In genomic region chr13:108622681-108623080, GRCm38 (mm10) we compare ENCODE assay signal across 25 mouse cellular contexts.
A peak's percentile ranks its signal among the peaks of the same experiment; 100 is the strongest.
DNase-seq lines count a peak whose midpoint lies in the region; ATAC-seq and TF ChIP-seq lines count a peak whose summit lies in the region.
"Had no signal": no experiment of that assay in that cellular context is flagged by ENCODE, and none has a peak within 500 bp of the region (broad histone marks: within the 10 kb centered on the region; RNA-seq: fewer than 3 reads in every experiment).

No protein-coding gene starts in this region.

- no peaks in the 10 kb centered on the region for H3K36me3 ChIP-seq in embryonic facial prominence, embryonic 14.5 days (ENCODE audit: control insufficient read depth, insufficient read depth, low read length)
- H3K36me3 ChIP-seq in embryonic facial prominence, embryonic 10.5 days (replicated peaks): no peaks in the 10 kb centered on the region
- no peaks in the 10 kb centered on the region for H3K36me3 ChIP-seq in kidney, postnatal 0 days (ENCODE audit: insufficient read depth, low read length)
- no peaks in the 10 kb centered on the region for H3K36me3 ChIP-seq in limb, embryonic 15.5 days
- H3K36me3 ChIP-seq: embryonic facial prominence, embryonic 12.5 days; G1E; heart, embryonic 13.5 days; hindbrain, embryonic 15.5 days had no signal

- H3K4me1 ChIP-seq in embryonic facial prominence, embryonic 14.5 days (ENCODE audit: control insufficient read depth, insufficient read depth, low read length): no peaks in the 10 kb centered on the region
- no peaks in the 10 kb centered on the region for H3K4me1 ChIP-seq in embryonic facial prominence, embryonic 10.5 days
- H3K4me1 ChIP-seq in kidney, postnatal 0 days (replicated peaks; ENCODE audit: insufficient read depth, low read length): no peaks in the 10 kb centered on the region
- 0 out of 2 replicates have a peak, but pooled peaks cover 8% of the 10 kb centered on the region for H3K4me1 ChIP-seq in limb, embryonic 15.5 days
- H3K4me1 ChIP-seq: embryonic facial prominence, embryonic 12.5 days; forebrain, embryonic 13.5 days; heart, embryonic 13.5 days; hindbrain, embryonic 15.5 days had no signal

- H3K4me2 ChIP-seq in embryonic facial prominence, embryonic 14.5 days (ENCODE audit: low read depth, low read length): no peak overlapping the region
- no peak overlapping the region for H3K4me2 ChIP-seq in kidney, postnatal 0 days (ENCODE audit: low read length)
- no peak overlapping the region for H3K4me2 ChIP-seq in limb, embryonic 15.5 days
- H3K4me2 ChIP-seq: embryonic facial prominence, embryonic 12.5 days; forebrain, embryonic 13.5 days; heart, embryonic 13.5 days; hindbrain, embryonic 15.5 days had no signal

- H3K4me3 ChIP-seq in embryonic facial prominence, embryonic 14.5 days (ENCODE audit: low read depth, low read length): no peak overlapping the region
- no peak overlapping the region for H3K4me3 ChIP-seq in embryonic facial prominence, embryonic 10.5 days
- no peak overlapping the region for H3K4me3 ChIP-seq in kidney, postnatal 0 days (replicated peaks; ENCODE audit: low read depth, low read length)
- no peak overlapping the region for H3K4me3 ChIP-seq in limb, embryonic 15.5 days
- H3K4me3 ChIP-seq: embryonic facial prominence, embryonic 12.5 days; forebrain, embryonic 13.5 days; heart, embryonic 13.5 days; hindbrain, embryonic 15.5 days had no signal

- H3K9me3 ChIP-seq in embryonic facial prominence, embryonic 14.5 days (ENCODE audit: control insufficient read depth, low read length): no peaks in the 10 kb centered on the region
- no peaks in the 10 kb centered on the region for H3K9me3 ChIP-seq in embryonic facial prominence, embryonic 10.5 days
- no peaks in the 10 kb centered on the region for H3K9me3 ChIP-seq in kidney, postnatal 0 days (replicated peaks; ENCODE audit: low read length)
- no peaks in the 10 kb centered on the region for H3K9me3 ChIP-seq in limb, embryonic 15.5 days
- H3K9me3 ChIP-seq: embryonic facial prominence, embryonic 12.5 days; forebrain, embryonic 13.5 days; G1E; hindbrain, embryonic 15.5 days had no signal

- no peak overlapping the region for H3K27ac ChIP-seq in embryonic facial prominence, embryonic 14.5 days (replicated peaks; ENCODE audit: low read depth, low read length)
- H3K27ac ChIP-seq in embryonic facial prominence, embryonic 10.5 days (replicated peaks): no peak overlapping the region
- H3K27ac ChIP-seq in kidney, postnatal 0 days: 0 out of 2 replicates have a peak overlapping the region, but pooled peaks have one; percentile 25
- H3K27ac ChIP-seq in limb, embryonic 15.5 days: 0 out of 2 replicates have a peak overlapping the region, but pooled peaks have one; percentile 17
- H3K27ac ChIP-seq: embryonic facial prominence, embryonic 12.5 days; forebrain, embryonic 13.5 days; heart, embryonic 13.5 days; hindbrain, embryonic 15.5 days had no signal

- no peak for ATAC-seq in embryonic facial prominence, embryonic 14.5 days (ENCODE audit: low read depth)
- ATAC-seq in kidney, postnatal 0 days (replicated peaks; ENCODE audit: low FRiP score, low read depth): no peak
- ATAC-seq in limb, embryonic 15.5 days (ENCODE audit: insufficient number of reproducible peaks, low FRiP score, low TSS enrichment, low read depth): no peak
- ATAC-seq in inflammation-experienced regulatory T-cells, adult 6 months: no peak
- ATAC-seq: activated CD4-positive, CD25-positive, alpha-beta regulatory T cell, adult 4 months; CD4-positive, CD25-positive, alpha-beta regulatory T cell, adult 4 months; forebrain, embryonic 13.5 days; forebrain, postnatal 0 days had no signal

- H3K27me3 ChIP-seq in embryonic facial prominence, embryonic 14.5 days (replicated peaks; ENCODE audit: control insufficient read depth, insufficient read depth, low read length): no peaks in the 10 kb centered on the region
- no peaks in the 10 kb centered on the region for H3K27me3 ChIP-seq in embryonic facial prominence, embryonic 10.5 days (replicated peaks; ENCODE audit: low read depth, poor library complexity, severe bottlenecking)
- no peaks in the 10 kb centered on the region for H3K27me3 ChIP-seq in kidney, postnatal 0 days (ENCODE audit: insufficient read depth, low read length)
- no peaks in the 10 kb centered on the region for H3K27me3 ChIP-seq in limb, embryonic 15.5 days
- H3K27me3 ChIP-seq: embryonic facial prominence, embryonic 12.5 days; forebrain, embryonic 13.5 days; heart, embryonic 13.5 days; hindbrain, embryonic 15.5 days had no signal

- peak; percentile 23 for DNase-seq in embryonic facial prominence, embryonic 14.5 days (ENCODE audit: low spot score)
- DNase-seq in embryonic facial prominence, embryonic 10.5 days (ENCODE audit: low spot score): no peak
- DNase-seq in kidney, postnatal 0 days (ENCODE audit: low spot score): peak; percentile 67
- DNase-seq in kidney, adult 18-20 months: no peak
- DNase-seq in brain, adult 2 months (ENCODE audit: low read depth, low spot score): peak; percentile 10
- DNase-seq: adrenal gland, adult 2 months; adrenal gland, postnatal 25 days; B cell, adult 2 months; cerebellum, adult 11 months; cerebellum, adult 8-10 months; cerebellum, postnatal 14 days; embryo, embryonic 11 days; forebrain, postnatal 0 days; gastrocnemius, postnatal 36 days; heart, adult 11 months; heart, postnatal 36 days had no signal

- WGBS in embryonic facial prominence, embryonic 14.5 days: 42% methylated on average over 4 of the region's 4 CpGs
- WGBS in embryonic facial prominence, embryonic 10.5 days: 72% methylated on average over 4 of the region's 4 CpGs
- WGBS in kidney, postnatal 0 days: 36% methylated on average over 4 of the region's 4 CpGs
- 25% methylated on average over 4 of the region's 4 CpGs for WGBS in limb, embryonic 15.5 days

- H3K9ac ChIP-seq in embryonic facial prominence, embryonic 14.5 days (ENCODE audit: low read depth, low read length): no peak overlapping the region
- no peak overlapping the region for H3K9ac ChIP-seq in kidney, postnatal 0 days (ENCODE audit: low read depth, low read length)
- no peak overlapping the region for H3K9ac ChIP-seq in limb, embryonic 15.5 days
- H3K9ac ChIP-seq: embryonic facial prominence, embryonic 12.5 days; forebrain, embryonic 13.5 days; forebrain, postnatal 0 days; heart, embryonic 13.5 days; hindbrain, embryonic 15.5 days had no signal

- TF ChIP-seq CTCF in kidney, postnatal 0 days (IDR thresholded peaks at IDR 0.05; ENCODE audit: low read depth): no peak

Comparison
In these comparisons a context has a peak if more than half of its experiments do, and no peak if none do; other contexts are left out.
1. DNase-seq: peak in embryonic facial prominence, embryonic 14.5 days (single experiment), kidney, postnatal 0 days (single experiment) and brain, adult 2 months (single experiment); none in embryonic facial prominence, embryonic 10.5 days (single experiment) and kidney, adult 18-20 months (single experiment).
2. H3K27ac ChIP-seq: peak in kidney, postnatal 0 days (single experiment) and limb, embryonic 15.5 days (single experiment); none in embryonic facial prominence, embryonic 14.5 days (single experiment) and embryonic facial prominence, embryonic 10.5 days (single experiment).